Mouse (Mus musculus): ENCODE results near the gene Cabin1.
A peak's percentile ranks its signal among the peaks of the same experiment; 100 is the strongest.

Gene Cabin1

GRCm38 (mm10) chr10:75667115-75667910 lies 96.8 kb downstream of the Cabin1 start:
- peak; percentile 79 to 81 for DNase-seq (ENCODE audit: low spot score in 2 of 2)

GRCm38 (mm10) chr10:75666451-75667030 lies 97.6 kb downstream of the Cabin1 start:
- DNase-seq (ENCODE audit: low spot score in 2 of 2), result peak in 1 of 2 experiments; percentile 43

- no peak for DNase-seq (ENCODE audit: low spot score in 2 of 2)
Measured at GRCm38 (mm10) chr10:75664673-75665270, 99.4 kb downstream of the Cabin1 start.

- no peak for DNase-seq (ENCODE audit: low spot score in 2 of 2)
Measured at GRCm38 (mm10) chr10:75662575-75662974, 101.6 kb downstream of the Cabin1 start.

GRCm38 (mm10) chr10:75661876-75662275 lies 102.3 kb downstream of the Cabin1 start:
- DNase-seq (ENCODE audit: low spot score in 2 of 2), result no peak

GRCm38 (mm10) chr10:75661381-75661780 lies 102.8 kb downstream of the Cabin1 start:
- DNase-seq (ENCODE audit: low spot score in 2 of 2), result no peak

- DNase-seq (ENCODE audit: low spot score in 2 of 2), result no peak
Measured at GRCm38 (mm10) chr10:75657772-75658171, 106.4 kb downstream of the Cabin1 start.

GRCm38 (mm10) chr10:75657165-75657564 lies 107.0 kb downstream of the Cabin1 start:
- no peak for DNase-seq (ENCODE audit: low spot score in 2 of 2)

- no peak for DNase-seq (ENCODE audit: low spot score in 2 of 2)
Measured at GRCm38 (mm10) chr10:75654053-75654452, 110.1 kb downstream of the Cabin1 start.

- DNase-seq (ENCODE audit: low spot score in 2 of 2), result no peak
Measured at GRCm38 (mm10) chr10:75651381-75652068, 112.6 kb downstream of the Cabin1 start.

GRCm38 (mm10) chr10:75650306-75650902 lies 113.7 kb downstream of the Cabin1 start:
- DNase-seq (ENCODE audit: low spot score in 2 of 2), result no peak

- no peak for DNase-seq (ENCODE audit: low spot score in 2 of 2)
Measured at GRCm38 (mm10) chr10:75649406-75649995, 114.6 kb downstream of the Cabin1 start.

- DNase-seq (ENCODE audit: low spot score in 2 of 2), result no peak
Measured at GRCm38 (mm10) chr10:75649001-75649400, 115.1 kb downstream of the Cabin1 start.

GRCm38 (mm10) chr10:75648091-75648490 lies 116.0 kb downstream of the Cabin1 start:
- DNase-seq (ENCODE audit: low spot score in 2 of 2), result no peak

- DNase-seq (ENCODE audit: low spot score in 2 of 2), result no peak
Measured at GRCm38 (mm10) chr10:75647362-75647761, 116.8 kb downstream of the Cabin1 start.

- DNase-seq (ENCODE audit: low spot score in 2 of 2), result no peak
Measured at GRCm38 (mm10) chr10:75646406-75646805, 117.7 kb downstream of the Cabin1 start.

GRCm38 (mm10) chr10:75645616-75646015 lies 118.5 kb downstream of the Cabin1 start:
- DNase-seq (ENCODE audit: low spot score in 2 of 2), result no peak

GRCm38 (mm10) chr10:75643741-75644343 lies 120.3 kb downstream of the Cabin1 start, which contains the start of gene Susd2:
Gene Susd2, minus strand, starts transcription at chr10:75644008.
- no peak for DNase-seq (ENCODE audit: low spot score in 2 of 2)

- no peak for DNase-seq (ENCODE audit: low spot score in 2 of 2)
Measured at GRCm38 (mm10) chr10:75642891-75643290, 121.2 kb downstream of the Cabin1 start.

- no peak for DNase-seq (ENCODE audit: low spot score in 2 of 2)
Measured at GRCm38 (mm10) chr10:75642436-75642835, 121.7 kb downstream of the Cabin1 start.

GRCm38 (mm10) chr10:75641721-75642222 lies 122.4 kb downstream of the Cabin1 start:
- DNase-seq (ENCODE audit: low spot score in 2 of 2), result no peak

Measured in right cerebral cortex, postnatal 36 days (tissue).